Mouse (Mus musculus): Measurements from ENCODE around the gene Pitpnm1.

Pitpnm1 gene

DNA sequence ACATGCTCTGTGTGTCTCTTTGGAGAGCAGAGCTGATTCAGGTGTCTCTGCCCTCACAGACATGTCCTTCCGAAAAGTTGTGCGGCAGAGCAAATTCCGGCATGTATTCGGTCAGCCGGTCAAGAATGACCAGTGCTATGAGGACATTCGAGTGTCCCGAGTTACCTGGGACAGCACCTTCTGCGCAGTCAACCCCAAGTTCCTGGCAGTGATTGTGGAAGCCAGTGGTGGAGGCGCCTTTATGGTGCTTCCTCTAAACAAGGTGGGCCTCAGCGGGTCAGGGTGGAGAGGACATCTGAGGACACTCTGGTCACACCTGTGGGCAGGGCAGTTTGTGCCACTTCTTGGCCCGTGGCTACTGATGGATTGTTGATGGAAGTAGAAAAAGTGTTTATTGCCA lies 49.5 kb downstream of the Pitpnm1 start:
- in situ Hi-C loops (cut with MboI; ENCODE audit: unreplicated experiment in 2 of 2) = no loop called here

DNA sequence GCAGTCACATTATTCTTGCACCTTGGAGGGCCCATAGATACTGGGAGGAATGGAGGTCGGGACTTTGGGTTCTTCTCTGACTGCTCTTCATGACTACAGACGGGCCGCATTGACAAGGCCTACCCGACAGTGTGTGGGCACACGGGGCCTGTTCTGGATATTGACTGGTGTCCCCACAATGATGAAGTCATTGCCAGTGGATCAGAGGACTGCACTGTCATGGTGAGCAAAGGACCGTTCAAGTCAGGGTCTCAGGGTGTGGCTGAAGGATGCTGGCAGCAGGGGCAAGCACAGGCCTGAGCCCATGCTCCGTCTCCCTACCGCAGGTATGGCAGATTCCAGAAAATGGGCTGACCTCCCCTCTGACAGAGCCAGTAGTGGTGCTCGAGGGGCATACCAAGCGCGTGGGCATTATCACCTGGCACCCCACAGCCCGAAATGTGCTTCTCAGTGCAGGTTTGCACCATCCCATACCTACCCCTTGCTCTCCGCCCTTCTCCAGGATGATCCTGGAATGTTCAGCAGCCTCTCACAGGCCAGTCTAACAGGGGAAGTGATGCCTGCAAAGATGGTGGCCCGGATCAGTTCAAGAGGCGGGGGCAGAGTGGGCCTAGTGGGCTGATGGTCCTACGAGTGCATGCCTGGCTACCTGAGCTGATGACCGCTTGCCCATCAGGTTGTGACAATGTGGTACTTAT lies 50.1 kb downstream of the Pitpnm1 start:
- in situ Hi-C loops (cut with MboI; ENCODE audit: unreplicated experiment in 2 of 2) = no loop called here

DNA sequence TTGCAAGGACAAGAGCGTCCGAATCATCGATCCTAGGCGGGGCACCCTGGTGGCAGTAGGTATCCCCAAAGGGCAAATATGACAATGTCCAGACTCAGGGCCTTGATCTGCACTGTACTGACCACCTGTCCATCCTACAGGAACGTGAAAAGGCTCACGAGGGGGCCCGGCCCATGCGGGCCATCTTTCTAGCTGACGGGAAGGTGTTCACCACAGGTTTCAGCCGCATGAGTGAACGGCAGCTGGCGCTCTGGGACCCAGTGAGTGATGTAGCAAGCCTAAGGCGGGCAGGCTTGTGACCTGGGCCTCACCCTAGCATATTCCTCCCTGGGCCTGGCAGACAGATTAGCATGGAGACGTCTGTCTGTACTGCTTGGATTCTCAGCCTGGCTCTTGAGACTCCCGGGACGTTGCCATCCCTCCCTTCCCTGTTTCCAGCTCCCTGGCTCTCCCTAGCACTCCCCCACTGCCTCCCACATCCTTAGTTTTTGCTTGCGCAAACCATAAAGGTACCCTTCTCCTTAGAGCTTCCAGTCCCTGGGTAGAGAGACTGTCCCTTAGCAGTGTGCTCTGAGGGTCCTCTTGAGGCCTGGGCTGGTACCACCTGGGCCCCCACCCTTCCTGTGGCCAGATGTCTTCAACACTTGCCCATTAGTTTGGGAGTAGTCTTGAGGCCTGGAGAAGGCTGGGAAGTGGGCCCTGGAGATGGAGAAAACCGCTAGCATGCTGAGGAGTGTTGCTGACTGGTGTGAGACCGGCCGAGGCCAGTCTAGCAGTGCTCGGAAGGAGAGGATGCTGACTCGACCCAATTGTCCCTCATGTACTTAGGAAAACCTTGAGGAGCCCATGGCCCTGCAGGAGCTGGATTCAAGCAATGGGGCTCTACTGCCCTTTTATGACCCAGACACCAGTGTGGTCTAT lies 51.0 kb downstream of the Pitpnm1 start:
- in situ Hi-C loops (cut with MboI; ENCODE audit: unreplicated experiment in 2 of 2) = no loop called here

DNA sequence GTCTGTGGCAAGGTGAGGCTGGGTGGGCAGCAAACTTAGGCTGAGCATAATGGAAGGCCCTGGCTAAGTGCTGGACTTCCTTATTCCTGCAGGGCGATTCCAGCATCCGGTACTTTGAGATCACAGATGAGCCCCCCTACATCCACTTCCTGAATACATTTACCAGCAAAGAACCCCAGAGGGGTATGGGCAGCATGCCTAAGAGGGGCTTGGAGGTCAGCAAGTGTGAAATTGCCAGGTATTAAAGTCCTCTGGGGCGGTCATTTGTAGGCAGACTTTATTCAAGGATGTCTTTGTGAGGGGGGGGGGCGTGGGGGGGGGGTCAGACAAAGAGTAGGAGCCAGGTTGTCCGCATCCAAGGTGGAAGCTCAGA lies 51.7 kb downstream of the Pitpnm1 start:
- in situ Hi-C loops (cut with MboI; ENCODE audit: unreplicated experiment in 2 of 2) = no loop called here

DNA sequence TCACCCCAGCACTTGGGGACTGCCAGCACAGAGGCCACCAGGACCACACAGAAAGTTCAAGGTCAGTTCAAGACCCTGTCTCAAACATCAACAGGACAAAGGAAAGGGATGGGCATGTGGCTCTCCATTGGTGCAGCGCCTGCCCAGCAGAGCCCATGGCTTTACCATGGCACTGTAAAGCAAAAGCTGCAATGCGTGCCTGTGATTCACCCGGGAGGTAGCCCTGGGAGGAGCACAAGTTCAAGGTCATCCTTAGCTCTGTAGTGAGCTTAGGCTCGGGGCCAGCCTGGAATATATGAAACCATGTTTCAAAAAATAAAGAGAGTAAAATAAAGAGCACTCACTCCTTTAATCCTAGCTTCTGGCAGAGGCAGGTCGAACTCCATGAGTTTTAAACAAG lies 52.1 kb downstream of the Pitpnm1 start:
- in situ Hi-C loops (cut with MboI; ENCODE audit: unreplicated experiment in 2 of 2) = no loop called here

DNA sequence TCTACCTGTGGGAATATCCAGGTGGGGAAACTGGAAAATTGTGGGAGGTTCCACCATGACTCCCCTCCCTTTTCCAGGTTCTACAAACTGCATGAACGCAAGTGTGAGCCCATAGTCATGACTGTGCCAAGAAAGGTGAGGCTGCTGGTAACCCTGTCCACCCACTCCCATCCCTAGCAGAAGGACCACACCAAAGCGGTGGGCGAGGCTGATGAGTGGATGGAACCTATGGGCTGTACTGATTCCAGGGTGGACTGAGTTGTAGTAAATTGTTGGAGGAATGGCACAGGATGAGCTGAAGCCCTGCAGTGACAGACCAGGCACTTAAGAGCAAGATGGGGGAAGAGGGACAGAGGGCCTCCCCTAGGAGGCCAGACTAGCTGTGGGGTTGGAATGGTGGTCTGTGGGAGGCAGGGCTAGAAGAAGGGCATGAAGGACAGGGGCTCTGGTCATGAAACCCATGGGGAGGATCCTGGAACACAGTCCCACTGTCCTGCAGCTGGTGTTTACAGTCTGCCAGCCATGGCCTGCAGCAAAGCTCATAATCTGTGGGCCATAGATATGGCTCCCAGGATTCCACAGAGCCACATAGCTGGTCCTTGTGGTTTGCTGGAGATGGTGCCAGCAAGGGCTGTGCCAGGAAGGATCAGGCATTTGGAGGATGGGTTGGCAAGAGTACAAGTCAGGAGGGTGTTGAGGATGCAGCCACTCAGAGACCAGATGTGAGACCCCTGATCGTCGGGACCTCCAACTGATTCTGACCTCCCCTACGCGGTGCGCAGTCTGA lies 52.8 kb downstream of the Pitpnm1 start:
- in situ Hi-C loops (cut with MboI; ENCODE audit: unreplicated experiment in 2 of 2) = no loop called here

DNA sequence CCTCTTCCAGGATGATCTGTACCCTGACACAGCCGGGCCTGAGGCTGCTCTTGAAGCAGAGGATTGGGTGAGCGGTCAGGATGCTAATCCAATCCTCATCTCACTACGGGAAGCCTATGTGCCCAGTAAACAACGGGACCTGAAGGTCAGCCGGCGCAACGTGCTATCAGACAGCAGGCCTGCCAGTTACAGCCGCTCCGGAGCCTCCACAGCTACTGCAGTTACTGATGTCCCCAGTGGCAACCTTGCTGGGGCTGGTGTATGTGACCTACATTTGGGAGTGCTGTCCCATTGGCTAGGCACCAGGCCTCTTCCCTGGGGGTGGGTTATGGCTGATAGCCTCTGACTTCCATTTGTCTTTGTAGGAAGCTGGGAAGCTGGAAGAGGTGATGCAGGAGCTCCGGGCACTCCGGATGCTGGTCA lies 53.4 kb downstream of the Pitpnm1 start, which contains the start of gene Ptprcap:
Gene Ptprcap, plus strand, starts transcription at position 373 of the 423 bp plus-strand sequence.
- in situ Hi-C loops (cut with MboI; ENCODE audit: unreplicated experiment in 2 of 2) = no loop called here

DNA sequence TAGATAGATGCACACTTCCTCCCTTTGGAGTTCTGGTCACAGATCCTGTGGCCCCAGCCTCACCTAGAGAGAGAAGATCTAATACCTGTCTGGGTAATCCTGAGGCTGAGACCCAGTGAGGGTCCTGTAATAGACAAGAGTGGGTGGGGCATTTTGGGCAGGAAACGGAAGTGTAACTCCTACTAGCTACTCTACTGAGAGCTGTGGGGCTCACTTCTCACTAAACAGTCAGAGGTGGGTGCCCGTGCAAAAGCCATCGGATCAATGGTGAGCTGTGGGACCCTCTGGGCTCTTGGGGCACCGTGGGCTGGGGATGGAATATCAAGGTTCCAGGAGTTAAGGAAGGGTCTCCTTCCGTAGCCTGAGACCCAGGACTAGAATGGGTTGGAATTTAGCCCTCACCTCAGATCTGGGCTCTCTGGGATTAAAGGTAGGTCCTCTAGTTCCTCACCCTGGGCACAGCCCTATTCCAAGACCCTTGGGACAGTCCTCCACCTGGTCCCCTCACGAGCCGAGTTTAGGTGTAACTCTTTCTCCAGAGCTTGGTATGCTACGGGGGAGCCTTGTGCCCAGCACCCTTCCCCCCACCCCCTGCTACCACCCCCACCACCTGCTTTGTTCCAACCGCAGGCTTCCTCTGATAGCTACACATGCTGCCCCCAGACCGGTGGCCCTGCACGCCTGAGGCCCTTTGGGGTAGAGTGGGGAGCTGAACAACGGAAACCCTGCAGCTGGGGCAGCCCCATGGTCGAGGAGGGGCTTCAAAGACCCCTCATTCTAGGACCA lies 54.8 kb downstream of the Pitpnm1 start:
- in situ Hi-C loops (cut with MboI; ENCODE audit: unreplicated experiment in 2 of 2) = no loop called here

DNA sequence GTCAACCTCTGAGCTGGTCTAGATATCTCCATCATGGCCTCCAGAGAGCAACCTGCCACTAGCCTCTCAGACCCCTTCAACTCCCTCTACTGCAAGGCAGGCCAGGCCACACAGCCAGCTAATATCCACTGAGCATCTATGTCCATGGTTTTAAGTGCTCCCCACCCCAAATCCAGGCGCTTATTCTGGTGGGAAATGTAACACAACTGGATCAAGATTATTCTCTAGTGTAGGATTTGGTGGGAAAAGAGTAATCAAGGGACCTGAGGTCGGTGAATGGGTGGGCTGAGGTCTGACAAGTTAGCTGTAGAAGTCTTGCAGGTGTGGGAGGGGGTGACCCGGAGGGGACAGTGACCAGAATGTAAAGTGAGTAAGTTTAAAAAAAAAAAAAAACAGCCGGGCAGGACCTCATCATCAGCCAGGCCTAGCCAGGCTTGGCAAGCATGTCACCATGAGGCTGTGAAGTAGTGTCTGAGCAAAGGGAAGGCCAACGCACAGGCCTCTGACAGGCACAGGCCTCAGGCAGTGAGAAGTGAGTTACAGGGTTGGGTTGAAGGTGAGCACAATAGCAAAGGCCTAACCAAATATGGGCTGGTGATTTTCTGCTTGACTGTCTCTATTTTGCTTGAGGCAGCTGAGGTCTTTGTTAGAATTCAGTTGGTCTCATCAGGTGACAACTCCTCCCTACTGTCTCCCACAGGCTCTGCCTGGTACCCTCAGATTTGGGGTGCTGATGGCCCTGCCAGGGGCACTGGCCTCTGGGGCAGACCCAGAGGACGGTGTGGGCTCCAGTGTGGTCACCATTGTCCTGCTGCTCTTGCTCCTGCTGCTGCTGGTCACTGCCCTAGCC lies 55.6 kb downstream of the Pitpnm1 start:
- in situ Hi-C loops (cut with MboI; ENCODE audit: unreplicated experiment in 2 of 2) = no loop called here

DNA sequence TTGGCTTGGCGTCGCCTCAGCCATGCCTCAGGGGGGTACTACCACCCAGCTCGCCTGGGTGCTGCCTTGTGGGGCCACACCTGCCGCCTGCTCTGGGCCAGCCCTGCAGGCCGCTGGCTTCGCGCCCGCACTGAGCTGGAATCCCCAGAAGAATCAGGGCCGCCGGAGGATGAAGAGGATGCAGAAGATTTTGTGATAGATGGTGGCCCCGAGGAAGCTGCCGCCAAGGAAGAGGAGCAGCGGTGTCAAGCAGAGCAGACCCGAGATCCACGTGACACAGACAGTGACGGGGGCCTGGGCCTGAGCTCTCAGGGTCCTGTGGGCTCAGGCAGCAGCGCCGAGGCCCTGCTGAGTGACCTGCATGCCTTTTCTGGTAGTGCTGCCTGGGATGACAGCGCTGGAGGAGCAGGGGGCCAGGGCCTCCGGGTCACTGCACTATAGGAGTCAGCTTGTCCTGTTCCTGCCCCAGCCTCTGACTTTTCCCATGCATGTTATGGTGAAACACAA lies 56.3 kb downstream of the Pitpnm1 start:
- in situ Hi-C loops (cut with MboI; ENCODE audit: unreplicated experiment in 2 of 2) = no loop called here

DNA sequence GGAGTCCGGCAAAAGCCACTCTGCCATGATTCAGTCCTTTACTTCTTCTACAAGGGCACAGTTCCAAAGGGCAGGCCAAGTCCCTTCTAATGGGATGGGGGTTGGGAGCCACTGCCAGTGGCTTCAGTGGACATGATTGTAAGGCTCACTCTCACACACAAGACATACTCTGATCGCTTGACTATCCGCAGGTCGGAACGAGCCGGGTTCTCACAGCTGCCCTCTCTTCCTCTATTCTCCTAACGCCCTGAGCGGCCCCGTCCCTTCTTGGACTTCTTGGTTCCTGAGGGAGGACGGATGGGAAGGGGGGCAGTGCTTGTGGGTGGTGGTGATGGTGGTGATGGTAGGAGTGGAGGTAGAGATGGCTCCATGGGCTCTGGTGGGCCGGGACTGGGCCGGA lies 57.0 kb downstream of the Pitpnm1 start:
- in situ Hi-C loops (cut with MboI; ENCODE audit: unreplicated experiment in 2 of 2) = no loop called here

DNA sequence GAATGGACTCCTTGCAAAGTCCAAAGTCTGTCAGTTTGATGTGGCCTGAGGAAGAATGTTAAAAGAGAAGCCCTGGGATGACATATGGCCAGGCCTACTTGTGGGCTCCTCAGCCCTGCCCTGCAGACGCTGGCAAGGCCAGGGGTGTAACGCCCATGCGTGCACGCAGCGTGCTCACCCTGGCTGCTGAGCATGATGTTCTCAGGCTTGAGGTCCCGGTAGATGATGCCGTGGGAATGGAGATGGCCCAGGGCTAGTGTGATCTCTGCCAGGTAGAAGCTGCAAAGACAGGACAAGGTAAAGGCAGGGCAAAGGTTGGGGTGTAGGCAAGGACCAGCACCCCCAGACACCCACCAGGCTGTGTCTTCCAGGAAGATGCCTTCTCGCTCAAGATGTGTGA lies 59.3 kb downstream of the Pitpnm1 start:
- in situ Hi-C loops (cut with MboI; ENCODE audit: unreplicated experiment in 2 of 2) = no loop called here

DNA sequence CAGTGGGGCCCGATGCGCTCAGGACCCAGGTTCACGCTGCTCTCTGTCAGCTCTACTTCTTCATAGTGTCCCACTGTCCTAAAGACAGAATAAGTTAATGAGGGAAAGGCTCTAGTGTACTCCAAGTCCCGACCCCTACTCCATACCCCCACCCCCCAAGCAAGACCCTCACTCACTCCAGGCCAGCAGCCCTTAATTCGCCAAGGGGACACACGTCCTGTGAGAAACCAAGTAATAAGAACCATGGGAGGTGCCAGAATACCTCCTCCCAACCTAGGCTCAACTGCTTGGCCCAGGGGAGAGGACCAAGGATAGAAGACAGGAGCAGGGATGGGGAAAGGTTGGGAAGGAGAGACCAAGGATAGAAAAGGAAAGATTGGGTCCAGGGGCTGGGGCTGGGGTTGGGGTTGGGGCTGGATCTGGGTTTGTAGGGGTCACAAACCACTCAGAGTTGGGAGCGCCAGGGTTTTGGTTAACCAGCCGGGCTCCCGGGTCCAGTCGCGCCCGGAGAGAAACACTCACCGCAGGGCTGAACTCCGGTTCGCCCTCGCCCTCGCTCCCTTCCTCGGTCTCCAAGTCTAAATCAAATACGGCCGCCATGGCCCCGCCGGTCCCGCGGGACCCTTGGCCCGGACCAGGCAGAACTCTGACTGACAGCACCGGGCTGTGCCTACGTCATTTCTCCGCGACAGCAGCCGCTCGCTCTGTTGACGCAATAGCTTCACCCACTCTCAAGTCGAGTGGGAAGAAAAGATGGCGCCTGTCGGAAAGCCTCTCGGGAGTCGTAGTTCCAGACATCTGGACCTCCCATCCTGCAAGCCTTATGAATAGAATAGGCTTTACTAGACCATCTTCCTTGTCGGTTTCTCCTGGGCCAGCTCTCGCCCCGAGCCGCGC lies 63.1 kb downstream of the Pitpnm1 start, which contains the start of gene Rps6kb2:
Gene Rps6kb2, minus strand, starts transcription at position 709 of the 897 bp plus-strand sequence.
- in situ Hi-C loops (cut with MboI; ENCODE audit: unreplicated experiment in 2 of 2) = no loop called here

DNA sequence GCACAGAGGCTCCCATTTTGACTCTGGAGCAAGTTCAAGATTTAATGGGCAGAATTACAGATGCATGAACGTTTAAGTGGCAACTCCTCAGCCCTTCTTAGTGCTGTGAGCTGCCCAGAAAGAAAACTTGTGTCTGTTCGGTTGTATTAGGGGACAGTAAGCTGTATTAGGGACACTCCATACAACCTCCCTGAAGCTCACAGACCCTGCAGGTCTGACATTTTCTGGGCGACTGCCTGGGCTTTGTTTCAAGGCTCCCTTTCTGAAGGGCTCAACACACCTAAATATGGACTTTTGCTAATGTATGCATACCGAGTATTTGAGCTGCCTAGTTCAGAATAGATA lies 63.7 kb downstream of the Pitpnm1 start:
- in situ Hi-C loops (cut with MboI; ENCODE audit: unreplicated experiment in 2 of 2) = no loop called here

Measured in v-Abl transformed pro-B cells (cell line).